Mouse (Mus musculus): ENCODE data around the gene Parn.

DNA sequence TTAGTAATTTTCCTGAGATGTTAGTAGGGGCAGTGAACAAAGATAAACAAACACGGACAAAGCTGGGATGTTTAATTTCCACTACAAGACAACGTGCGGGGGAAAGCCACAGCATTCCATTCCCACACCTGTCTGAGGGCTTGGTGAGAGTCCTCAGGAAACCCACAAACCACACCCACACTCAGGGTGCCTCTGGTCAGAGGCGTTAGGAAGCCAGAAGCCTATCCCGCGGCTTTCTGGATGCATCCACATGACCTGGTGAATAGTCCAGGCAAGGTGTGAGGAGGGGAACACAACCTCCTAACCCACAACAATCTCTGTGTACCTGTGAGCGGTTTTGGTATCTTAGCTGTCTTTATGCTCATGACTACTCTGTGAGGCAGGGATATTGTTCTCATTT lies 131.6 kb downstream of the Parn start:
- no peak for TF ChIP-seq CTCF (IDR thresholded peaks at IDR 0.05; ENCODE audit: control insufficient read depth, insufficient read depth, low read length)
- no peak for TF ChIP-seq POLR2A (IDR thresholded peaks at IDR 0.05; ENCODE audit: borderline replicate concordance, control insufficient read depth, low read depth, low read length)
